Mouse (Mus musculus): ENCODE measurements around the gene Snrpc. TPM values are rescaled to one million over a fixed set of nuclear protein-coding genes. Genes with fewer than 3 reads are reported as not detected.
A peak's percentile ranks its signal among the peaks of the same experiment; 100 is the strongest.

Snrpc gene
- total RNA-seq, 1 experiment from 2014 or later: 94.6 TPM

DNA sequence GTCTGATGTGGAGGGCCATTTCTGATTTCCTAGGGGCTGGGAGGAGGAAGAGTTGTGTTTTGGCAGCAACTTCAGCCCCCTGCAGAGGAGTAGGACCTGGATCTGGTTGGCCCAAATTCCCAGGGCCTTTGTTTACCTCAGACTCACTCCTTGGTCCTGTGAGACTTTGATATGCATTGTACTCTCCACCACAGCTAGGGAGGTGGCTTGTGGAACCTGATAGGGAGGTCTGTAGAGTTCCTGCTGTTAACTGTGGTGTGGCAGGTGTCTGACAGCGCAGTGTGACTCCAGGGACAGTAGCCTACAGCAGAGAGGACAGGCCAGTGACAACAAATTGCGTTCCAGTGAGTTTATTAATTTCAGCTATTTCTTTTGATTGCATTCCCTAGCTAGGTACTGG lies 21.2 kb downstream of the Snrpc start:
- no peak for DNase-seq

DNA sequence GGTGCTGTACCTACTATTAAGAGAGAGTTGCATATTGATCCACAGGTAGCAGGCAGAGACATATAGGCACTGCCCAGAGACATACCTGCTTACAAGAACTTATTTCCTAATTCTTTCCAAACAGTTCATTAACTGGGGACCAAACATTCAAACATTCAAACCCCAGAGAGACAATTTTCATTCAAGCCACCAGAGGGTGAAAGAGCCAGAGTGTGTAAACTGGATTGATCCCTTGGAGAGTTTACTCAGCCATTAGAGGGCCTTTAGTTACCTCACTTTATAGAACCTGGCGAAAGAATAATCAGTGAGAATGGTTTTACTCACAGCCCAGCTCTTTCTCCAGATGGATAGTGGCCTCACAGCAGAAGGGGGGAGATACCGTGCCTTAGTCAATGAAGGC lies 27.5 kb downstream of the Snrpc start:
- DNase-seq: no peak

DNA sequence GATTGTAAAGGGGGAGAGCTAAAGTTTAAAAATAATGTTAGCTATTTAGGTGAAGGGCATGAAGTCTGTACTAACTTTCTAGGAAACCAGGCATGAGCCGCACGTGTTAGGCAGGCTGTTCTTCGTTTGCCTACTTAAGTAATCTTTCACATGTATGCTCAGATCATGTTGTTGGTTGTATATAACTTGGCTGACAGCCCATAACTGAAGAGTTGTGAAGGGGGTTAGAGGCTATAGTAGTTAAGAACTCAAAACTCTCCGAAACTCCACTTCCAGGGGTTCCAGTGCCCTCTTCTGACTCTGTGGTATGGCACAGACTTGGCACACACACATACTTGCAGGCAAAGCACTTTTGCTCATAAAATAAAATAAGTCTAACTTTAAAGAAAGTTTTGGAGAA lies 28.8 kb downstream of the Snrpc start:
- no peak for DNase-seq

DNA sequence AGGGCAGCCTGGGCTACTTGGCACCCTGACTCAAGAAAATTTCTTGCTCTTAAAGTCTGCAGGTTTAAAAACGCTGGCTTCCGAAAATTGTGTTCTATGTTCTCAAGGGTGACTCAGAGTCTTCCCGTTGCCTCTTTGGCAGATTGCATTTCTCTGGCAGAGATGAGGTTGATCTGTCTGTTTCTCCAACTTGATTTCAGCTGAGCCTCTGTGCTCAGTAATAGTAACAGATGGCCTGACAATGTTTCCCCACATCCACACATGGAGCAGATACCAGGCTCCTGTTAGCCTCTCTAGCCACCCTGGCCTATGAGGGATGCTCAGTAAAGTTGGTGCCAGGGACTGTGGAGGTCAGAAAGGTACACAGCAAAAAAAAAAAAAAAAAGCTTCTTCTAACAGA lies 33.9 kb downstream of the Snrpc start:
- no peak for DNase-seq

DNA sequence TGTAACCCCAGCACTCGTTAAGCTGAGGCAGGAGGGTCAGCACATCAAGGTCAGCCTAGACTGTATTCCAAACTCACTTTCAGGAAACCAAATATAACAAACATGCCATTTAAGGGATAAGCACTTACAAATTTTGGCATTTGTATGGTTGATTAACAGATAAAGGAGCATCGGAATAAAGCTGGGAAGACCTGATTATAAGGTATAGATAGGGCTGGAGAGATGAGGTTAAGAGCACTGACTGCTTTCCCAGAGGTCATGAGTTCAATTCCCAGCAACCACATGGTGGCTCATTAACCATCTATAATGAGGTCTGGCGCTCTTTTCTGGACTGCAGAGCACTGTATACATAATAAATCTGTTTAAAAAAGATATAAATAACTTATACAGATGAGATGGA lies 35.6 kb downstream of the Snrpc start:
- DNase-seq: no peak

DNA sequence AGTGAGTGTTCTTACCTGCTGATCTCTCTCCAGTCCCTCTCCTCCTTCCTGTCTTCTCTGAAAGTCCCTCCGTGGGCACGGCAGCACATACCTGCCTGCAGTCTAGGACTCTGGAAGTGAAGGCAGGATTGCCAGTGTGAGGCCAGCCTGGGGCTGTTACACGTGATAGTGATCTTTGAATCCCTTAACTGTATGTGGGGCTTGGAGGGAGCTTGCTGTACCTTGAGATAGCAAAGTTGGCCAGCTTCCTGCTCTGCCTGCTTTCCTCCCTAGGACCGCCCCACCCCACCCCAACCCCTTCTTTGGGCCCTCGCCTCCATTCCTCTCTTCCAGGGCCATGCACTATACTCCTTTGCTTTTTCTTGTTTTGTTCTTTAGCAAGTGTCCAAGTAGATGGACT lies 36.6 kb downstream of the Snrpc start:
- no peak for DNase-seq

DNA sequence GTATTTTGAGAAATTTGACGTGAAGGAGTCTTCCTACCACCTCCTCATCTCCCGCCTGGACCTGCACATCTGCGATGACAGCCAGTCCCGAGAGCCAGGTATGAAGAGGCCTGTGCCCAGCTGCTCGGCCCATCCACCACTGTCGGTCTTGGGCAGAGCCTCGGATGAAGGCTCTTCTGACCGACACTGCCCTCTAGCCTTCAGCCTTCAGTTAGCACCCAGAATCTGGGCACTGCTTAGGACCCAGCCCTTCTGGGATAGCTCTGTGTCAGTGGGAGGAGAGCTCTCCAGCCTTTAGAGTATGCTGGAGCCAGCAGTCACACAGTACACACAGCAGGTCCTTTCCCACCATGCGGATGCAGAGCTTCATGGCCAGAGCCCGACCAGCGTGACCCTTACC lies 43.6 kb downstream of the Snrpc start:
- peak; percentile 65 for DNase-seq

DNA sequence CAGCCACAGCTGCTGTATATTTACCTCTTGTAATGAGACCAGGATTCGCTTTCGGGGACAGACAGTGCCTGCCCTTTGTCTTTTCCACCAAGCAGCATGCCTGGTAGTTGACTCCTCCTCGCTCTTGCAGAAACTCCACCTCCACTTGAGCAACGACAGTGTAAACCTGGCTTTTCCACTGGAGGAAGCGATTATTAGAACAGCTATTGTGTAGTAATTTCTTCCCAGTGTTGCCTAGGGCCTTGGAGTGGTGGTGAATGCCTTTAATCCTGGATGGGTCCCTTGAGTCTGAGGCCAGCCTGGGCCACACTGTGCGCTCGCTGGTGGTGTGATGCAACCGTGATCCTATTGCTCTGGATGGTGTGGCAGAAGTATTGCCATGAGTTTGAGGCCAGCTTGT lies 45.2 kb downstream of the Snrpc start:
- peak; percentile 47 for DNase-seq

DNA sequence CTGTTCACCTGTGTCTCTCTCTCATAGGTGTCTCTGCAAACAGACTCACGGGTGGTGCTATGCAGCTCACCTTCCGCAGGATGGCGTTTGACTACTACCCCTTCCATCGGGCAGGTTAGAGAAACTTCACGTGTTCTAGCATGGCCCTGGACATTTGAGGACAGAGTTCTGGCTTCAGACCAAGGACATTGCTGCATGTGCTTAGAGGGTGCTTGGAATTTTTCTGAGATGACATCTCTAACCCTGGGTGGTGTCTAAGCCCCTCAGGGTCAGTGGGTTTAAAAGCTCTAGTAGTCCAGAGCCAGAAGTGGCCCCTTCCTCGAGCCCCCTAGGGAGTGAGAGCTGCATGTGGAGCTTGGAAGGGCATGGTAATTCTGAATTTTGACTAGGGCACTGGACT lies 46.0 kb downstream of the Snrpc start:
- DNase-seq: no peak

DNA sequence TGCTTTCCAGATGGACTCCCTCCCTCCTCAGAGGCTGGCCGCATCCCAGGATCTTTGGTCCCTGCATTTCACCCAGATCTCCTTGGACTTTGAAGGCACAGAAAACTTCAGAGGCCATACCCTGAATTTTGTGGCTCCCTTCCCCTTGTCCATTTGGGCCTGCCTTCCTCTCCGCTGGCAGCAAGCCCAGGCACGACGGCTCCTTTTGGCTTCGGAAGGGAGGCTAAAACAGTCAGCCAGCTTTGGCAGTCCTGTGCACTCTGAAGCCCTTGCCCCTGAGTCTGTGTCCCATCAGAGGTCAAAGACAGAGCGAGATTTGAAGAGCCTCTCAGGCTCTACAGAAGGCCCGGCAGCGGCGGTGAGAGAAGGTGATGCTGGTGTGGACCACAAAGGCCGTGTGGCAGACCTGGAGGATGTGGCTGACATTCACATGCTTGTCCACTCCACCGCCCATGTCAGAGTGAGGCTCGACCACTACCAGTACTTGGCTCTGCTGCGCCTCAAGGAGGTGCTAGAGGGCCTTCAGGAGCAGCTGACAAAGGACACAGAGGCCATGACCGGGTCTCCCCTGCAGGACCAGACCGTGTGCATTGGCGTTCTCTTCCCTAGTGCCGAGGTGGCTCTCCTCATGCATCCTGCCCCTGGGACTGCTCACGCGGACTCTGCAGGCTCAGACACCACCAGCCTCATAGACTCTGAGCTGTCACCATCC lies 48.7 kb downstream of the Snrpc start:
- DNase-seq: peak; percentile 68

Other genes starting within 250 kb of the Snrpc start
- gene Nudt3, start 214.7 kb upstream of the Snrpc start, total RNA-seq (2021): 162 and 173 TPM in 2 replicates
- not detected in 2 replicates for gene RPS10-NUDT3, start 202.9 kb upstream of the Snrpc start, total RNA-seq (2021)
- gene Rps10, start 201.5 kb upstream of the Snrpc start, total RNA-seq (2021): 864 and 1,045 TPM in 2 replicates
- 4.5 and 6.0 TPM in 2 replicates for gene Pacsin1, start 182.6 kb upstream of the Snrpc start, total RNA-seq (2021)
- not detected in 2 replicates for gene Spdef, start 109.2 kb upstream of the Snrpc start, total RNA-seq (2021)
- gene D17Wsu92e, start 17.5 kb upstream of the Snrpc start, total RNA-seq (2021): 142 and 151 TPM in 2 replicates
- gene Uhrf1bp1, start 18.3 kb downstream of the Snrpc start, total RNA-seq (2021): 24.4 and 29.9 TPM in 2 replicates
- gene Anks1, start 71.2 kb downstream of the Snrpc start, total RNA-seq (2021): 25.7 and 31.8 TPM in 2 replicates
- gene Taf11, start 71.7 kb downstream of the Snrpc start, total RNA-seq (2021): 26.2 and 28.4 TPM in 2 replicates
- gene Tcp11, start 242.5 kb downstream of the Snrpc start, total RNA-seq (2021): not detected in 2 replicates